Mouse (Mus musculus): Measurements from ENCODE around the gene Ddc. TPM values are rescaled to one million over a fixed set of nuclear protein-coding genes. Genes with fewer than 3 reads are reported as not detected.

The Ddc gene
- polyA plus RNA-seq, 1 experiment from 2014 or later, result 4.7 TPM

- H3K4me2 ChIP-seq, result no peak overlapping the region
- H3K36me3 ChIP-seq, result no peaks in the 10 kb centered on the region
- H3K27ac ChIP-seq (replicated peaks), result no peak overlapping the region
- H3K27me3 ChIP-seq (replicated peaks), result no peaks in the 10 kb centered on the region
- H3K9ac ChIP-seq (replicated peaks), result no peak overlapping the region
- ATAC-seq (ENCODE audit: low FRiP score), result no peak
- H3K4me3 ChIP-seq (replicated peaks), result no peak overlapping the region
- 50% methylated on average over 4 of the region's 4 CpGs for WGBS
- H3K9me3 ChIP-seq (replicated peaks), result no peaks in the 10 kb centered on the region
- H3K4me1 ChIP-seq, result peaks cover 29% of the 10 kb centered on the region
Measured at GRCm38 (mm10) chr11:11853731-11854461, 44.0 kb downstream of the Ddc start.

- Histone ChIP-seq H3K9ac (replicated peaks) (no peak overlapping the region), H3K4me3 (replicated peaks) (no peak overlapping the region), H3K4me2 (no peak overlapping the region), H3K4me1 (peaks cover 29% of the 10 kb centered on the region), H3K27me3 (replicated peaks) (no peaks in the 10 kb centered on the region), H3K27ac (replicated peaks) (no peak overlapping the region), H3K9me3 (replicated peaks) (no peaks in the 10 kb centered on the region), H3K36me3 (no peaks in the 10 kb centered on the region)
- 56% methylated on average over 6 of the region's 6 CpGs for WGBS
- no peak for ATAC-seq (ENCODE audit: low FRiP score)
Measured at GRCm38 (mm10) chr11:11851957-11852505, 45.9 kb downstream of the Ddc start.

- H3K36me3 ChIP-seq, result no peaks in the 10 kb centered on the region
- H3K27me3 ChIP-seq (replicated peaks), result no peaks in the 10 kb centered on the region
- 0 out of 2 replicates have a peak, but pooled peaks have one; percentile 23 for ATAC-seq (ENCODE audit: low FRiP score)
- H3K9ac ChIP-seq (replicated peaks), result no peak overlapping the region
- H3K4me1 ChIP-seq, result peaks cover 22% of the 10 kb centered on the region
- H3K4me2 ChIP-seq, result no peak overlapping the region
- no peaks in the 10 kb centered on the region for H3K9me3 ChIP-seq (replicated peaks)
- WGBS, result 68% methylated on average over 6 of the region's 6 CpGs
- H3K27ac ChIP-seq (replicated peaks), result peak overlapping the region; percentile 18; the same call in 1 of the 2 replicates
- H3K4me3 ChIP-seq (replicated peaks), result no peak overlapping the region
Measured at GRCm38 (mm10) chr11:11850476-11851267, 47.3 kb downstream of the Ddc start.

GRCm38 (mm10) chr11:11849513-11850311, 48.2 kb downstream of the Ddc start:
- no peak overlapping the region for H3K9ac ChIP-seq (replicated peaks)

GRCm38 (mm10) chr11:11848467-11848866, 49.5 kb downstream of the Ddc start:
- no peak overlapping the region for H3K27ac ChIP-seq (replicated peaks)

More at GRCm38 (mm10) chr11:11849513-11850311, 48.2 kb downstream of the Ddc start:
- 66% methylated on average over 13 of the region's 13 CpGs for WGBS
- Histone ChIP-seq H3K27ac (replicated peaks) (no peak overlapping the region), H3K9me3 (replicated peaks) (no peaks in the 10 kb centered on the region), H3K4me1 (peaks cover 20% of the 10 kb centered on the region), H3K36me3 (no peaks in the 10 kb centered on the region), H3K4me2 (no peak overlapping the region), H3K27me3 (replicated peaks) (no peaks in the 10 kb centered on the region), H3K4me3 (replicated peaks) (no peak overlapping the region)
- ATAC-seq (ENCODE audit: low FRiP score), result no peak

GRCm38 (mm10) chr11:11845044-11845443, 52.9 kb downstream of the Ddc start:
- WGBS, result 38% methylated on average over 8 of the region's 8 CpGs
- Histone ChIP-seq H3K27me3 (replicated peaks) (no peaks in the 10 kb centered on the region), H3K4me3 (replicated peaks) (no peak overlapping the region), H3K36me3 (no peaks in the 10 kb centered on the region), H3K9me3 (replicated peaks) (no peaks in the 10 kb centered on the region), H3K4me1 (peaks cover 17% of the 10 kb centered on the region), H3K4me2 (no peak overlapping the region), H3K27ac (replicated peaks) (peak overlapping the region; percentile 15; the same call in 1 of the 2 replicates), H3K9ac (replicated peaks) (no peak overlapping the region)
- ATAC-seq (ENCODE audit: low FRiP score), result no peak

More at GRCm38 (mm10) chr11:11848467-11848866, 49.5 kb downstream of the Ddc start:
- WGBS, result 91% methylated on average over 4 of the region's 4 CpGs
- Histone ChIP-seq H3K36me3 (no peaks in the 10 kb centered on the region), H3K27me3 (replicated peaks) (no peaks in the 10 kb centered on the region), H3K4me2 (no peak overlapping the region), H3K4me3 (replicated peaks) (no peak overlapping the region), H3K9me3 (replicated peaks) (no peaks in the 10 kb centered on the region), H3K4me1 (peaks cover 27% of the 10 kb centered on the region), H3K9ac (replicated peaks) (no peak overlapping the region)
- ATAC-seq (ENCODE audit: low FRiP score), result no peak

- H3K36me3 ChIP-seq, result no peaks in the 10 kb centered on the region
- H3K9ac ChIP-seq (replicated peaks), result no peak overlapping the region
- peak; percentile 69 for ATAC-seq (ENCODE audit: low FRiP score)
- H3K27me3 ChIP-seq (replicated peaks), result no peaks in the 10 kb centered on the region
- H3K9me3 ChIP-seq (replicated peaks), result no peaks in the 10 kb centered on the region
- peaks cover 14% of the 10 kb centered on the region for H3K4me1 ChIP-seq
- no peak overlapping the region for H3K4me3 ChIP-seq (replicated peaks)
- no peak overlapping the region for H3K4me2 ChIP-seq
- H3K27ac ChIP-seq (replicated peaks), result peak overlapping the region; percentile 15; the same call in 1 of the 2 replicates
- 29% methylated on average over 13 of the region's 13 CpGs for WGBS
Measured at GRCm38 (mm10) chr11:11844367-11844971, 53.5 kb downstream of the Ddc start.

- 89% methylated on average over 4 of the region's 4 CpGs for WGBS
- Histone ChIP-seq H3K4me2 (no peak overlapping the region), H3K4me1 (peaks cover 20% of the 10 kb centered on the region), H3K9me3 (replicated peaks) (no peaks in the 10 kb centered on the region), H3K27ac (replicated peaks) (no peak overlapping the region), H3K9ac (replicated peaks) (no peak overlapping the region), H3K27me3 (replicated peaks) (no peaks in the 10 kb centered on the region), H3K4me3 (replicated peaks) (no peak overlapping the region), H3K36me3 (no peaks in the 10 kb centered on the region)
- ATAC-seq (ENCODE audit: low FRiP score), result no peak
Measured at GRCm38 (mm10) chr11:11841590-11841989, 56.4 kb downstream of the Ddc start.

GRCm38 (mm10) chr11:11840746-11841145, 57.2 kb downstream of the Ddc start:
- Histone ChIP-seq H3K9ac (replicated peaks) (no peak overlapping the region), H3K27ac (replicated peaks) (no peak overlapping the region), H3K4me3 (replicated peaks) (no peak overlapping the region), H3K4me1 (peaks cover 24% of the 10 kb centered on the region), H3K36me3 (no peaks in the 10 kb centered on the region), H3K4me2 (no peak overlapping the region), H3K9me3 (replicated peaks) (no peaks in the 10 kb centered on the region), H3K27me3 (replicated peaks) (no peaks in the 10 kb centered on the region)
- ATAC-seq (ENCODE audit: low FRiP score), result no peak
- WGBS, result 94% methylated on average over 2 of the region's 2 CpGs

GRCm38 (mm10) chr11:11839874-11840273, 58.1 kb downstream of the Ddc start:
- 92% methylated on average over 7 of the region's 7 CpGs for WGBS
- Histone ChIP-seq H3K27ac (replicated peaks) (no peak overlapping the region), H3K9me3 (replicated peaks) (no peaks in the 10 kb centered on the region), H3K4me2 (no peak overlapping the region), H3K36me3 (no peaks in the 10 kb centered on the region), H3K4me1 (peaks cover 18% of the 10 kb centered on the region), H3K4me3 (replicated peaks) (no peak overlapping the region), H3K27me3 (replicated peaks) (no peaks in the 10 kb centered on the region), H3K9ac (replicated peaks) (no peak overlapping the region)
- ATAC-seq (ENCODE audit: low FRiP score), result no peak

GRCm38 (mm10) chr11:11837384-11837783, 60.6 kb downstream of the Ddc start:
- no peaks in the 10 kb centered on the region for H3K36me3 ChIP-seq
- no peaks in the 10 kb centered on the region for H3K9me3 ChIP-seq (replicated peaks)
- ATAC-seq (ENCODE audit: low FRiP score), result no peak
- H3K9ac ChIP-seq (replicated peaks), result no peak overlapping the region
- no peak overlapping the region for H3K4me3 ChIP-seq (replicated peaks)
- H3K27me3 ChIP-seq (replicated peaks), result no peaks in the 10 kb centered on the region
- no peak overlapping the region for H3K27ac ChIP-seq (replicated peaks)
- 89% methylated on average over 5 of the region's 5 CpGs for WGBS
- H3K4me2 ChIP-seq, result no peak overlapping the region
- H3K4me1 ChIP-seq, result peaks cover 20% of the 10 kb centered on the region
